Mouse (Mus musculus): Measurements from ENCODE around the gene Acbd6.

- no peak for TF ChIP-seq MAFK (IDR thresholded peaks at IDR 0.05; ENCODE audit: insufficient read depth, low read depth, low read length)
- TF ChIP-seq ZC3H11A (IDR thresholded peaks at IDR 0.05; ENCODE audit: borderline replicate concordance, low read depth, low read length): no peak
- no peak for TF ChIP-seq HCFC1 (IDR thresholded peaks at IDR 0.05; ENCODE audit: borderline replicate concordance, insufficient read depth, low read length)
Measured at GRCm38 (mm10) chr1:155606156-155606531, 48.2 kb downstream of the Acbd6 start.
